Mouse (Mus musculus): ENCODE measurements around the gene Trmt112.

GRCm38 (mm10) chr19:6913991-6914390, 4.5 kb downstream of the Trmt112 start:
- no peak for TF ChIP-seq CTCF (IDR thresholded peaks at IDR 0.05; ENCODE audit: control insufficient read depth, insufficient read depth, low read length)
- no peak for TF ChIP-seq POLR2A (IDR thresholded peaks at IDR 0.05; ENCODE audit: borderline replicate concordance, control insufficient read depth, low read depth, low read length)
